In genomic region chr8:94745476-94746184, GRCm38 (mm10) we compare ENCODE assay signal across 24 mouse cellular contexts. TPM values are rescaled to one million over a fixed set of nuclear protein-coding genes. Genes with fewer than 3 reads are reported as not detected.
"Had no signal": no experiment of that assay in that cellular context is flagged by ENCODE, and none has a peak within 500 bp of the region (broad histone marks: within the 10 kb centered on the region; RNA-seq: fewer than 3 reads in every experiment).

Gene Ccl22 (plus strand): TSS chr8:94745590.

- H3K27me3 ChIP-seq: lung, embryonic 15.5 days; midbrain, embryonic 12.5 days; neural tube, embryonic 13.5 days; neural tube, embryonic 15.5 days had no signal

- H3K4me1 ChIP-seq: lung, embryonic 15.5 days; midbrain, embryonic 10.5 days; midbrain, embryonic 12.5 days; neural tube, embryonic 13.5 days; neural tube, embryonic 15.5 days had no signal

- DNase-seq: lung, adult 18-20 months; lung, postnatal 4 days; midbrain, embryonic 14.5 days; retina, postnatal 1 day; right cerebral cortex, adult 18-20 months; right cerebral cortex, postnatal 25 days; right cerebral cortex, postnatal 4 days; spleen, adult 18-20 months; thymus, adult 18-20 months; thymus, postnatal 36 days had no signal

- H3K4me3 ChIP-seq: liver, embryonic 12.5 days; lung, embryonic 15.5 days; midbrain, embryonic 10.5 days; midbrain, embryonic 12.5 days; myocyte; neural tube, embryonic 13.5 days; neural tube, embryonic 15.5 days had no signal

- H3K36me3 ChIP-seq: liver, embryonic 12.5 days; lung, embryonic 15.5 days; midbrain, embryonic 10.5 days; midbrain, embryonic 12.5 days; neural tube, embryonic 13.5 days; neural tube, embryonic 15.5 days had no signal

- H3K27ac ChIP-seq: liver, embryonic 12.5 days; liver, embryonic 14.5 days; lung, embryonic 15.5 days; midbrain, embryonic 10.5 days; midbrain, embryonic 12.5 days; neural tube, embryonic 13.5 days; neural tube, embryonic 15.5 days had no signal

RNA-seq across cellular contexts. Expression of gene Ccl22, which starts in this region (rescaled TPM):
- total RNA-seq: megakaryocyte, adult 5-6 weeks; megakaryocyte-erythroid progenitor cell, adult 5-6 weeks had no signal
- polyA plus RNA-seq: midbrain, embryonic 10.5 days; midbrain, embryonic 12.5 days; midbrain, embryonic 16.5 days; myocyte; neural tube, embryonic 11.5 days; neural tube, embryonic 13.5 days; neural tube, embryonic 15.5 days; stomach, embryonic 14.5 days; stomach, embryonic 16.5 days had no signal
